Mouse (Mus musculus): Measurements from ENCODE around the gene Itsn1.

GRCm38 (mm10) chr16:91815067-91815466 is 86.0 kb downstream of the Itsn1 start:
- no peak for TF ChIP-seq POLR2A (IDR thresholded peaks at IDR 0.05; ENCODE audit: borderline replicate concordance, insufficient read depth, low read length)
- no peak for TF ChIP-seq CTCF (IDR thresholded peaks at IDR 0.05; ENCODE audit: borderline replicate concordance, insufficient read depth, low read depth, low read length)

All from cerebellum, adult 2 months (tissue).